Mouse (Mus musculus) midbrain, embryonic 14.5 days (tissue): ENCODE measurements around the gene Foxs1. TPM values are rescaled to one million over a fixed set of nuclear protein-coding genes. Genes with fewer than 3 reads are reported as not detected.

Experiments used
- ATAC-seq: fragments of 200-750 bp; cut with Nextera tagmentation; 2 replicates; pipeline ENCODE4 v1.8.0; 2017; ENCODE audit warnings: moderate number of reproducible peaks, moderate library complexity; ENCODE audit not compliant: low FRiP score, low TSS enrichment
- DNase-seq: peaks from one replicate; pipeline ENCODE4 v3.0.0-alpha.2; 2015
- H3K27ac ChIP-seq: fragments of 300-500 bp; sonication (generic); replicated peaks from 2 replicates; pipeline ENCODE4 v1.5.1; 2014; ENCODE audit warnings: mild to moderate bottlenecking, low read depth, low read length, moderate library complexity
- H3K27me3 ChIP-seq: fragments of 300-500 bp; sonication (generic); 2 replicates; pipeline ENCODE4 v1.6.1; 2014; ENCODE audit warnings: low read length, control low read depth, mixed read lengths; ENCODE audit not compliant: control insufficient read depth, insufficient read depth
- H3K36me3 ChIP-seq: fragments of 300-500 bp; sonication (generic); 2 replicates; pipeline ENCODE4 v1.6.1; 2014; ENCODE audit warnings: low read length, control low read depth; ENCODE audit not compliant: control insufficient read depth, insufficient read depth
- H3K4me1 ChIP-seq: fragments of 300-500 bp; sonication (generic); 2 replicates; pipeline ENCODE4 v1.6.1; 2014; ENCODE audit warnings: mild to moderate bottlenecking, antibody characterized with exemption, low read length, control low read depth; ENCODE audit not compliant: control insufficient read depth, insufficient read depth
- H3K4me2 ChIP-seq: fragments of 300-500 bp; sonication (generic); 2 replicates; pipeline ENCODE4 v1.6.1; 2014; ENCODE audit warnings: mild to moderate bottlenecking, low read length, moderate library complexity
- H3K4me3 ChIP-seq: fragments of 300-500 bp; sonication (generic); replicated peaks from 2 replicates; pipeline ENCODE4 v1.5.1; 2014; ENCODE audit warnings: low read depth, low read length
- H3K9ac ChIP-seq: fragments of 300-500 bp; sonication (generic); replicated peaks from 2 replicates; pipeline ENCODE4 v1.6.1; 2014; ENCODE audit warnings: mild to moderate bottlenecking, low read length, moderate library complexity
- H3K9me3 ChIP-seq: fragments of 300-500 bp; sonication (generic); 2 replicates; pipeline ENCODE4 v1.6.1; 2016; ENCODE audit warnings: low read length, control low read depth, mixed read lengths; ENCODE audit not compliant: control insufficient read depth
- WGBS: fragments of 180-500 bp; shearing (Covaris S2); extraction: QIAGEN DNeasy Blood & Tissue Kit; methylation state at CpG from one replicate; pipeline ENCODE4 v1.1.7; 2014; 5-methylcytosine and 5-hydroxymethylcytosine counted together
- polyA plus RNA-seq: library from polyadenylated mRNA; unstranded; fragments of >200 nt; fragmentation: Nextera tagmentation; extraction: Ambion mirVana; gene quantifications from 2 replicates; pipeline ENCODE4 v1.2.1, GENCODE M21; 2014

Foxs1 gene
- polyA plus RNA-seq, 1 experiment from 2014 or later = 4.7 TPM

- H3K9ac ChIP-seq = no peak overlapping the region
- H3K4me1 ChIP-seq = peaks cover 10% of the 10 kb centered on the region; the same call in 1 of the 2 replicates
- no peaks in the 10 kb centered on the region for H3K9me3 ChIP-seq
- ATAC-seq = no peak
- no peaks in the 10 kb centered on the region for H3K36me3 ChIP-seq
- peak; percentile 36 for DNase-seq
- H3K27ac ChIP-seq = no peak overlapping the region
- no peak overlapping the region for H3K4me3 ChIP-seq
- WGBS = 14% methylated on average over 4 of the region's 4 CpGs
- H3K4me2 ChIP-seq = no peak overlapping the region
- peaks cover 36% of the 10 kb centered on the region for H3K27me3 ChIP-seq
Measured at GRCm38 (mm10) chr2:152939846-152940245, 6.8 kb upstream of the Foxs1 start.

- no peak overlapping the region for H3K4me2 ChIP-seq
- WGBS = 33% methylated on average over 5 of the region's 5 CpGs
- no peak for ATAC-seq
- no peak overlapping the region for H3K9ac ChIP-seq
- no peaks in the 10 kb centered on the region for H3K9me3 ChIP-seq
- H3K27ac ChIP-seq = no peak overlapping the region
- H3K4me3 ChIP-seq = no peak overlapping the region
- H3K4me1 ChIP-seq = no peaks in the 10 kb centered on the region
- no peaks in the 10 kb centered on the region for H3K36me3 ChIP-seq
- peak; percentile 45 for DNase-seq
- H3K27me3 ChIP-seq = no peaks in the 10 kb centered on the region
Measured at GRCm38 (mm10) chr2:152933614-152934013, 606 bp upstream of the Foxs1 start.

DNA sequence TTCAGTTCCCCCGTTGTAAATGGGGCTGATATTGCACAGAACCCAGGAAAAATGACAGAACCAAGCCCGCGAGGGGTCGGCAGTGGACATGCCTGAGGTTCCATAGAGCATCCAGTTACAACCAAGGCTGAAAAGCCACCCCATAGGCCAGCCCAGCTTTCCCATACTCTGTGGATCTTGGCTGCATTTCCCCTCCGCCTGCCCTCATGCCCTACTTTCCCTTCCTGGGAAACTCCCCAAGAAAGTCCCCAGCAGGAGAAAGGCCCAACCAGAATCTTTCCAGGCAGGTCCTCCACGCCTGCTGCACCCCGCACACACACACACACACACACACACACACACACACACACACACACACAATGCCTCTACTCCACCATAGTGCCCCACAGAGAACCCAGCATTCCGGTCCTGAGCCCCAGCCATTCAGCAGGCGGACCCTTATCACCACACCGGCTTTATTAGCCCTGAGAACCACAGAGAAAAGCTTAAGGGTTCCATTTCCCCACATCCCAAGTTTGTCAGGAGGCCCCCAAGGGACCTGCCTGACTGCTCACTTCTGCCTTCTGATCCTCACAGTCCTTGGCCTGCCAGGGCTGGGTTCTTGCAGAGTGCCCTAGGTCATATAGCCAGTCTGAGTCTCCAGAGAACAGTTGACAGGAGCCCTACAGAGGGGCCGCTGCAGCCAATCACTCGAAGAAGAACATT, 1.4 kb downstream of the Foxs1 start:
- Histone ChIP-seq H3K27me3 (no peaks in the 10 kb centered on the region), H3K36me3 (no peaks in the 10 kb centered on the region), H3K9me3 (no peaks in the 10 kb centered on the region), H3K4me3 (no peak overlapping the region), H3K4me1 (no peaks in the 10 kb centered on the region), H3K9ac (no peak overlapping the region), H3K4me2 (no peak overlapping the region), H3K27ac (no peak overlapping the region)
- 79% methylated on average over 12 of the region's 12 CpGs for WGBS
- ATAC-seq = no peak
- no peak for DNase-seq

DNA sequence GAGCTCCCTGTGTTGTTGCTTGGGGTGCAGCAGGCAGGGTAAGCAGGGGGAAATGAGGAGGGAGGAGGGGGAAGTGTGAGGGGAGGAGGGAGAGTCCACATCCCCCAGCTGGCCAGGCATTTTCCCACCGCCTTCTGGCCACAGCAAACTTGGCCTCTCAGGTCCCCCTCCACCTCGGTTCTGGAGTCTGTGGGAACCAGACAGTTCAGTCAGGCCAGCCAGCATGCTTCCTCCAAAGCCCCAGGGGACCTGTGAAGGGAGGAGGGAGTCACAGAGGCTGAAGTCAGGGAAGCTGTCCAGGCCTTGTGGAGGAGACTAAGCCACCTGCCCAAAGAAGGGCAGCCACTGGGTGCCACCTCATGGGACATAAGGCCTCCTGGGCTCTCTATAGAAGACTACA, 2.7 kb downstream of the Foxs1 start:
- no peaks in the 10 kb centered on the region for H3K27me3 ChIP-seq
- H3K27ac ChIP-seq = no peak overlapping the region
- H3K9ac ChIP-seq = no peak overlapping the region
- H3K4me2 ChIP-seq = no peak overlapping the region
- H3K4me3 ChIP-seq = no peak overlapping the region
- ATAC-seq = no peak
- no peak for DNase-seq
- no peaks in the 10 kb centered on the region for H3K9me3 ChIP-seq
- no peaks in the 10 kb centered on the region for H3K36me3 ChIP-seq
- no peaks in the 10 kb centered on the region for H3K4me1 ChIP-seq
- 40% methylated on average over 2 of the region's 2 CpGs for WGBS

DNA sequence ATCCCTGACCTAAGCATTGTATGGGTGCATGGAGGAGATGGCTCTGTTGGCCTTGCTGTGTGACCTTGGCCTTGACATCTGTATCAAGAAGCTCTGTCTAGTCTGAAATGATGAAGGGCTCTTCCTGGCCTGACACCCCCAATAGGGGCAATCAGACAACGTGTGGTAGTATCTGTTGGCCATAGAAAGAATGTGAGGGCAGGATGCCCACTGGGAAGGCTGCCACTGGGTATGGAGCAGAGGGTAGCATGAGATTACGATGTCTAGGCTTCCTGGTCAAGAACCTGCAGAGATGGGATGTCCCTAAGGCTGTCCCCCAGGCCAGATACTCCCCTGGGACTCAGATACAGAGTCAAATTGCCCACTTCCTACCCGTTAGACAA, 4.0 kb downstream of the Foxs1 start:
- Histone ChIP-seq H3K9ac (no peak overlapping the region), H3K4me2 (no peak overlapping the region), H3K4me3 (no peak overlapping the region), H3K9me3 (no peaks in the 10 kb centered on the region), H3K4me1 (no peaks in the 10 kb centered on the region), H3K27ac (no peak overlapping the region), H3K36me3 (no peaks in the 10 kb centered on the region), H3K27me3 (no peaks in the 10 kb centered on the region)
- DNase-seq = no peak
- no peak for ATAC-seq
- WGBS = 72% methylated on average over 3 of the region's 3 CpGs

GRCm38 (mm10) chr2:152928219-152928987, 4.6 kb downstream of the Foxs1 start:
- Histone ChIP-seq H3K36me3 (no peaks in the 10 kb centered on the region), H3K27ac (no peak overlapping the region), H3K9me3 (no peaks in the 10 kb centered on the region), H3K27me3 (no peaks in the 10 kb centered on the region), H3K4me3 (no peak overlapping the region), H3K9ac (no peak overlapping the region), H3K4me2 (no peak overlapping the region), H3K4me1 (no peaks in the 10 kb centered on the region)
- DNase-seq = no peak
- ATAC-seq = no peak
- 53% methylated on average over 14 of the region's 14 CpGs for WGBS

DNA sequence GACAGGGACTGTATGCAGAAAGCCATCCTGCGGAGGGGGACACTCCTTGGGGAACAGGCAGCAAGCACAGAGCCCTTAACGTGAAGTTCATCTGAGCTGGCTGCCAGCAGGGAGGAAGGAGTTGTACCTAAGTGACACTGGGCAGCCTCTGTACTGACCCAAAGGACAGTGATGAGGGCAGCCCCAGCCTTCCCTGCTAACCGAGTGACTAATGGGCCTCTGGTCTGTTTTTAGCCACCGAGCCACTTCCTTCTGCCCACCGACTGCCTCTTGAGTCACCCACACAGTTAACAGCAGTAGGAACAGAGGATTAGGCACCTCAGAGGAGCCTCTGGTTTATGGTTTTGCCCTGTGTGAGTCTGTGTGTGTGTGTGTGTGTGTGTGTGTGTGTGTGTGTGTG, 5.6 kb downstream of the Foxs1 start:
- no peak overlapping the region for H3K4me2 ChIP-seq
- H3K36me3 ChIP-seq = no peaks in the 10 kb centered on the region
- H3K4me3 ChIP-seq = no peak overlapping the region
- no peaks in the 10 kb centered on the region for H3K27me3 ChIP-seq
- no peaks in the 10 kb centered on the region for H3K4me1 ChIP-seq
- 69% methylated on average over 5 of the region's 5 CpGs for WGBS
- DNase-seq = no peak
- no peak overlapping the region for H3K27ac ChIP-seq
- H3K9ac ChIP-seq = no peak overlapping the region
- no peaks in the 10 kb centered on the region for H3K9me3 ChIP-seq
- ATAC-seq = no peak

GRCm38 (mm10) chr2:152926896-152927295, 6.1 kb downstream of the Foxs1 start:
- Histone ChIP-seq H3K4me1 (no peaks in the 10 kb centered on the region), H3K4me3 (no peak overlapping the region), H3K27me3 (no peaks in the 10 kb centered on the region), H3K9ac (no peak overlapping the region), H3K36me3 (no peaks in the 10 kb centered on the region), H3K4me2 (no peak overlapping the region), H3K27ac (no peak overlapping the region), H3K9me3 (no peaks in the 10 kb centered on the region)
- ATAC-seq (no peak), DNase-seq (no peak)
- 80% methylated on average over 9 of the region's 9 CpGs for WGBS
